Mouse (Mus musculus) kidney, adult 8-10 months (tissue): ENCODE data around the gene Il1a.
A peak's percentile ranks its signal among the peaks of the same experiment; 100 is the strongest.

ENCODE experiments used
- DNase-seq, 2 experiments: peaks; one replicate each; pipeline ENCODE4 v3.0.0; 2022

The Il1a gene

GRCm38 (mm10) chr2:129261151-129261794 lies 48.5 kb downstream of the Il1a start:
- DNase-seq, result no peak

- no peak for DNase-seq
Observed at GRCm38 (mm10) chr2:129260646-129261045, 49.1 kb downstream of the Il1a start.

- peak; percentile 57 to 63 for DNase-seq
Observed at GRCm38 (mm10) chr2:129258475-129259211, 51.1 kb downstream of the Il1a start.

- DNase-seq, result no peak
Observed at GRCm38 (mm10) chr2:129258056-129258455, 51.7 kb downstream of the Il1a start.

- no peak for DNase-seq
Observed at GRCm38 (mm10) chr2:129256006-129256405, 53.8 kb downstream of the Il1a start.

- DNase-seq, result no peak
Observed at GRCm38 (mm10) chr2:129254076-129254475, 55.7 kb downstream of the Il1a start.

- peak; percentile 44 to 47 for DNase-seq
Observed at GRCm38 (mm10) chr2:129253631-129253970, 56.2 kb downstream of the Il1a start.

GRCm38 (mm10) chr2:129252836-129253630 lies 56.7 kb downstream of the Il1a start:
- no peak for DNase-seq
